Mouse (Mus musculus): ENCODE results near the gene Rtbdn.

GRCm38 (mm10) chr8:84912391-84912790 lies 34.4 kb upstream of the Rtbdn start:
- TF ChIP-seq CTCF (IDR thresholded peaks at IDR 0.05; ENCODE audit: extremely low read depth, insufficient read depth, insufficient read length, insufficient replicate concordance) (no peak), POLR2A (IDR thresholded peaks at IDR 0.05; ENCODE audit: low read depth, low read length) (no peak)

Measured in spleen, adult 2 months (tissue).